Mouse (Mus musculus): ENCODE results near the gene Slc8a2.

DNA sequence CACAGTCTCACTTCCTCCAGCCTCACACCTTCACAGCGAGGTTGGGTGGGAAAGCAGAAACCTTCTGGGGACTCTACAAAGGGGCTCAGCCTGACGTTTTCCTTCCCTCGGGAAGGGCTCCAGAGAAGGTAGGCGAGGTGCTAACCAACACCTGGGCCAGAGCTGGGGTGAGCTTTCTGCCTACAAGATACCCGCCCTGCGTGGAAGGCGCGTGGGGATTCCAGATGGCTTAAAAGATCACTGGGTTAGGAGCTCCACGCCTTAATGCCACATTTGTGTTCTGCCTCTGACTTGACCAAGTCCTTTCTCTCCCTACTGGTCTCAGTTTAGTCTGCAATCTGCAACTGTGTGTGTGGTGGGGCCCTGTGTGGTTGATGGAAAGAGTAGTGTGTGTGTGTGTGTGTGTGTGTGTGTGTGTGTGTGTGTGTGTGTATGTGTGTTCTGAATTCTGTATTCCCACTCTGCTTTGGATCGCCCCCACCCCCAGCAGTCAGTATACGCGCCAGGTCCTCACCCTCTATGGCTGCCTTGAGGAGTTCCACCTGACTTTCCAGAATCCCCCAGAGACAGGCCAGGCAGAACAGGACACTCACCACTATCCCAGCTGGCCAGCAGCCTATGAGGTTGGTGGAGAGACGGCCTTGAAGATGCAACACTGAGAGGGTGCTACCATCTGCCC, 1.5 kb downstream of the Slc8a2 start:
- TF ChIP-seq GATA1 (IDR thresholded peaks at IDR 0.05; ENCODE audit: low read length) (no peak), TAL1 (IDR thresholded peaks at IDR 0.05; ENCODE audit: low read length) (no peak)
